ENCODE assay signal across 9 mouse cellular contexts in the genomic region with DNA sequence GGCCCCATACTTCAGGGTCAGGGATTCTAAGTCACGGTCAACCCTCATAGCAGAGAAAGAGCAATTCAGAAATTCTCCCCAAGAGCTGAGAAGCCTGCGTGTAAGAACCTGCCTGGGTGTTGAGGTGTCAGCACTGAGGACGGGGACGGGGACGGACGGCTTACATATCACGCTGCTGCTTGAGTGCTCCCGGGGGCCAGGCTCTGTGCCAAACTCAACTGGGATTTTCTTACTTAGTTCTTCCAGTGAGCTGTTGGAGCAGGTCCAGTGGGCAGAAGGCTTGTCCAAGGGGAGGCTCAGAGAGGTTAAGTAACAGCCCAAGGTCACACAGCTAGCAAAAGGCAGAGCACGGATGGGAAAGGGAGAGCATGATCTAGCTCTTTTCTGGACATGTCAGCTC. TPM values are rescaled to one million over a fixed set of nuclear protein-coding genes. Genes with fewer than 3 reads are reported as not detected.
DNase-seq lines count a peak whose midpoint lies in the region; ATAC-seq lines count a peak whose summit lies in the region.
"Had no signal": no experiment of that assay in that cellular context is flagged by ENCODE, and none has a peak within 500 bp of the region (broad histone marks: within the 10 kb centered on the region; RNA-seq: fewer than 3 reads in every experiment).

No protein-coding gene starts in this region.

- peak overlapping the region; percentile 45 for H3K4me2 ChIP-seq in heart, embryonic 13.5 days
- peak overlapping the region; percentile 75 for H3K4me2 ChIP-seq in liver, embryonic 16.5 days (ENCODE audit: low read depth, low read length)
- no peak overlapping the region for H3K4me2 ChIP-seq in neural tube, embryonic 15.5 days

- DNase-seq in heart, adult 9 months (ENCODE audit: low spot score in 2 of 2) = no peak
- peak; percentile 49 to 65 for DNase-seq in adrenal gland, postnatal 36 days
- peak; percentile 68 for DNase-seq in heart, postnatal 4 days
- DNase-seq in layer of hippocampus, postnatal 10 days (ENCODE audit: low spot score in 2 of 2) = no peak
- DNase-seq in embryo, embryonic 10 days (ENCODE audit: low spot score) = no peak

- H3K9me3 ChIP-seq in heart, embryonic 13.5 days = no peaks in the 10 kb centered on the region
- H3K9me3 ChIP-seq in liver, embryonic 16.5 days (replicated peaks; ENCODE audit: control insufficient read depth, low read length) = no peaks in the 10 kb centered on the region
- H3K9me3 ChIP-seq in neural tube, embryonic 15.5 days (replicated peaks) = no peaks in the 10 kb centered on the region
- H3K9me3 ChIP-seq: G1E had no signal

- peak overlapping the region; percentile 13; the same call in 1 of the 2 replicates for H3K4me3 ChIP-seq in heart, embryonic 13.5 days
- H3K4me3 ChIP-seq in liver, embryonic 16.5 days (ENCODE audit: low read depth, low read length) = peak overlapping the region; percentile 57
- no peak overlapping the region for H3K4me3 ChIP-seq in neural tube, embryonic 15.5 days (replicated peaks)

- 21% methylated on average over 9 of the region's 9 CpGs for WGBS in heart, embryonic 13.5 days
- WGBS in liver, embryonic 16.5 days (ENCODE audit: insufficient replicate concordance) = 34% methylated on average over 9 of the region's 9 CpGs
- 70% methylated on average over 9 of the region's 9 CpGs for WGBS in neural tube, embryonic 15.5 days

- H3K4me1 ChIP-seq in heart, embryonic 13.5 days = peaks cover 37% of the 10 kb centered on the region
- peaks cover 55% of the 10 kb centered on the region for H3K4me1 ChIP-seq in liver, embryonic 16.5 days (ENCODE audit: control insufficient read depth, low read depth, low read length)
- peaks cover 16% of the 10 kb centered on the region; the same call in 1 of the 2 replicates for H3K4me1 ChIP-seq in neural tube, embryonic 15.5 days

- peaks cover 20% of the 10 kb centered on the region for H3K27me3 ChIP-seq in heart, embryonic 13.5 days (replicated peaks)
- H3K27me3 ChIP-seq in liver, embryonic 16.5 days (ENCODE audit: control insufficient read depth, insufficient read depth, low read depth, low read length) = no peaks in the 10 kb centered on the region
- no peaks in the 10 kb centered on the region for H3K27me3 ChIP-seq in neural tube, embryonic 15.5 days (replicated peaks)

- ATAC-seq in heart, embryonic 13.5 days (ENCODE audit: extremely low read depth, insufficient number of reproducible peaks, low FRiP score, low TSS enrichment) = no peak
- peak; percentile 38 for ATAC-seq in liver, embryonic 16.5 days (ENCODE audit: low read depth)
- no peak for ATAC-seq in neural tube, embryonic 15.5 days (ENCODE audit: low FRiP score)

- 0 out of 2 replicates have a peak overlapping the region, but pooled peaks have one; percentile 28 for H3K9ac ChIP-seq in heart, embryonic 13.5 days
- peak overlapping the region; percentile 77 for H3K9ac ChIP-seq in liver, embryonic 16.5 days (ENCODE audit: low read depth, low read length)
- no peak overlapping the region for H3K9ac ChIP-seq in neural tube, embryonic 15.5 days (replicated peaks)

- peak overlapping the region; percentile 65 for H3K27ac ChIP-seq in heart, embryonic 13.5 days (replicated peaks)
- H3K27ac ChIP-seq in liver, embryonic 16.5 days (ENCODE audit: low read length) = peak overlapping the region; percentile 99
- H3K27ac ChIP-seq in neural tube, embryonic 15.5 days (replicated peaks) = no peak overlapping the region

- no peaks in the 10 kb centered on the region for H3K36me3 ChIP-seq in heart, embryonic 13.5 days
- no peaks in the 10 kb centered on the region for H3K36me3 ChIP-seq in liver, embryonic 16.5 days (ENCODE audit: control insufficient read depth, insufficient read depth)
- no peaks in the 10 kb centered on the region for H3K36me3 ChIP-seq in neural tube, embryonic 15.5 days
- H3K36me3 ChIP-seq: G1E had no signal

RNA-seq across cellular contexts. Expression of a gene that starts 44.5 kb away (rescaled TPM):
- 3.3 and 3.8 TPM in 2 replicates for polyA plus RNA-seq in heart, embryonic 13.5 days (2015; fragmentation: Nextera tagmentation; extraction: Ambion mirVana)
- 10 to 100 TPM in 1 of 2 experiments, 1 to 10 TPM in 1; 4.4 to 55.1 TPM for total RNA-seq in adrenal gland, postnatal 36 days (2021)
- total RNA-seq in heart, postnatal 4 days (2021) = 1 to 10 TPM; 8.9 to 9.0 TPM
- polyA plus RNA-seq in liver, embryonic 16.5 days (2015; fragmentation: Nextera tagmentation; extraction: Ambion mirVana) = 11.9 and 15.5 TPM in 2 replicates
- 1 to 10 TPM; 6.0 to 7.4 TPM for total RNA-seq in layer of hippocampus, postnatal 10 days (2021)
- 12.0 and 14.6 TPM in 2 replicates for polyA plus RNA-seq in neural tube, embryonic 15.5 days (2015; fragmentation: Nextera tagmentation; extraction: Ambion mirVana)
- total RNA-seq: G1E had no signal
- polyA plus RNA-seq: G1E had no signal

Comparison
In these comparisons a context has a peak if more than half of its experiments do, and no peak if none do; other contexts are left out.
1. DNase-seq: peak in adrenal gland, postnatal 36 days (2 of 2) and heart, postnatal 4 days (single experiment); none in heart, adult 9 months (0 of 2), layer of hippocampus, postnatal 10 days (0 of 2) and embryo, embryonic 10 days (single experiment).